Mouse (Mus musculus) gastrocnemius, postnatal 14 days (tissue): ENCODE results near the gene Dennd1c. TPM values are rescaled to one million over a fixed set of nuclear protein-coding genes. Genes with fewer than 3 reads are reported as not detected.
"Not testable (repeated sequence)": the region's sequence is repeated elsewhere in the genome, so short reads cannot be mapped to it uniquely, and the experiment has no call there.

Experiments used
- DNase-seq: peaks from one replicate; pipeline ENCODE4 v3.0.0; 2021; ENCODE audit warnings: mixed read lengths
- intact Hi-C: fragments of 180-260 bp; cut with DNase I; formaldehyde crosslinking; loops from one replicate; pipeline ENCODE4 v1.15.1; 2025; ENCODE audit warnings: low total_unique reads
- total RNA-seq, 2 experiments: library from RNA; stranded (reverse); gene quantifications; 2 replicates each; pipeline ENCODE4 v1.2.3; 2021

Dennd1c gene
- total RNA-seq, 2 experiments from 2014 or later, result 0.51 to 0.58 TPM

DNA sequence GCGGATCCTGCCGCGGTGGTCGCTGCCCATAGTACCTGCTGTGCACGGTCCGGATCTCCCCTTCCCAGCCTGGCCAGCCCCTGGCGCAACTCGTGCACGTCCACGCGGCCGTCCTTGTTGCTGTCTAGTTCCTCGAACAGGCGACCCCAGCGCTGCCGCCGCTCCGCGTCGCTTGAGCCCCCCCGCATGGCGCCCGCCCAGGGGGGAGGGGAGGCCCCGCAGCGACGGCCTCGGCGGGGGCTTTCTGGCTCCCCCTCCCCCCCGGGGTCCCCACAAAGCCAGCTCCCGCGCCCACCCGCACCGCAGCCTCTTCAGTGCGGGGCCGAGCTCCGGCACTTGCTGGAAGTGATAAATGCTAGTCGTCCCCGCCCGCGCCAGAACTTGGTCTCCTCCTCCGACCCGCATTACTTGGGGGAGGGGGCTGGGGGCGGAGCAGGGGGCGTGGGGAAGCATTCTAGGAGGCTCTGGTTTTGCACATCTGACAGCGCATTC is 18.8 kb downstream of the Dennd1c start, which contains the start of gene Slc25a23:
Slc25a23 (minus strand) TSS at position 378 of the 492 bp plus-strand sequence.
- intact Hi-C loops, result no loop called here
- DNase-seq, result peak; percentile 77

- intact Hi-C loops, result no loop called here
- DNase-seq, result peak; percentile 51
These were observed 19.3 kb downstream of the Dennd1c start, which contains the start of gene Crb3 for GRCm38 (mm10) chr17:57058891-57059485. Gene Crb3, plus strand, starts transcription at chr17:57059105.

GRCm38 (mm10) chr17:57056246-57056645 is 22.1 kb downstream of the Dennd1c start:
- DNase-seq, result no peak
- intact Hi-C loops, result no loop called here

- intact Hi-C loops, DNase-seq: not testable (repeated sequence)
These were observed 26.6 kb downstream of the Dennd1c start for GRCm38 (mm10) chr17:57051679-57052078.

DNA sequence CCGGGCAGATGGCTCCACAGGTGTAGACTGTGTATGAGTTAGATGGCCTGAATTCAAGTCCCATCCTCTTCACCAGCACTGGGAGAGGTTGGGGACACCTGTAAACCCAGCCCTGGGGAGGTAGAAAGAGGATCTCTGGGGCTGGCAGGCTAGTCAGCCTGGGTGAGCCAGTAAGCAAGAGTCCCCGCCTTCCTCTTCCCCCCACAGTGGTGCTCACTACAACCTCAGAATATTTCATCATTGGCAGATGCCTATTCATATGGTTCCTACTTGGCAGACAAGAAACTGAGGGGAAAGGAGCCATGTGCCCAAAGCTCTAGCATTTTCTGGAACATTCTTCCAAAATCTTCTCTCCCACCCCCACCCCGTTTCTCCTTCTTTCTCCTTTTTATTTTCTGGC is 29.5 kb downstream of the Dennd1c start:
- intact Hi-C loops, result no loop called here

GRCm38 (mm10) chr17:57047406-57047805 is 30.9 kb downstream of the Dennd1c start:
- intact Hi-C loops, result no loop called here
- no peak for DNase-seq

More for the DNA sequence above, 29.5 kb downstream of the Dennd1c start:
- no peak for DNase-seq

DNA sequence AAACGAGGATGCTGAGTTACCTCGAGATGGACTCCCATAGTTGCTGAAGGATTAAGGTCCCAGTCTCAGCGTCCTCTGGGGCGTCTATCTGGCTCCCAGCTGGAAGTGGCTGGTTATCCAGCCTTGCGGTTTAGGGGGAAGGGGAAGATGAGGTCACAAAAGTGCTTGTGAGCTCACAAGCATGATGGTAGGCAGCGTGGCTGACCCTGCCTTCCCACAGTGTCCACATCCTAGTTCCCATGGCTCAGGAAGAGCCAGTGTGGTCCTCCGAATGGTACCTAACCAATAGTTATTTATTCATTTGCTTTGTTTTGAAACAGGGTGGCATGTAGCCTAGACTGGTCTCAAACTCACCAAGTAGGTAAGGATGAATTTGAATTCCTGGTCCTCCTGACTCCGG is 36.8 kb downstream of the Dennd1c start, which contains the start of gene Slc25a41:
Slc25a41 (minus strand) TSS at position 101 of the 400 bp plus-strand sequence.
- no peak for DNase-seq
- intact Hi-C loops, result no loop called here

DNA sequence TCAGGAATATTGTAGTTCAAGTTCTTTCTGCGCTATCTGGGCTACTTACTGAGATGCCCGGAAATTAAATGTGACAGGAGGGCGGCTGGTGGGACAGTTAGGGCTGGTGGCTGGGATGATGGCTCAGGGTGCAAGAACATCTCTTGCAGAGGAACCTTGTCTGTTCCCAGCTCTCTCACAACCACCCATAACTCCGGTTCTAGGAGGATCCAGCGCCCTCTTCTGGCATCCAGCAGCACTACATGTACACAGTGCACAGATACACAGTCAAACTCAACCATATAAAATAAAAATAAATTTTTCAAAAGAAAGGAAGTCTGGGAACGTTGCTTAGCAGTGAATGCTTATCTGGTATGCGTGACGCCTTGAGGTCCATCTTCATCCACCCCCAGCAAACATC is 39.3 kb downstream of the Dennd1c start:
- no peak for DNase-seq
- intact Hi-C loops, result no loop called here

DNA sequence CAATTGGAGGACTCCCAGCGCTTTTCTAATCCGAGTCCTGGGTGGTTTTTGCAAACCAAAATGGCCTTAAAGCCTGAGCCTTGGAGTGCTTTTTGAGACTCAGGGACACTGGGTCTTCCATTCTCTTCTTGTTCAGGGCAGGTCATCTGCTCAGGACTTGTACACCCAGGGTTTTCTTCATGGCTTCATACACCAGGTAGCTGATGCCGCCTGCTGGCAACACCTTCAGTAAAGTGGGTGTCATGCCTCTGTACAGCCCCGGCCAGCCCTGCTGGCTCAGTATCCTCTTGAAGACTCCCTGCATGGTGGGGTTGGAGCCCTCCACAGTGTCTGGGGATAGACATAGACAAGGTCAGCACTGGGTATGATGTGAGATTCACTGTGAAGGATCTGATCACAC is 45.5 kb downstream of the Dennd1c start:
- DNase-seq, result no peak
- intact Hi-C loops, result no loop called here

DNA sequence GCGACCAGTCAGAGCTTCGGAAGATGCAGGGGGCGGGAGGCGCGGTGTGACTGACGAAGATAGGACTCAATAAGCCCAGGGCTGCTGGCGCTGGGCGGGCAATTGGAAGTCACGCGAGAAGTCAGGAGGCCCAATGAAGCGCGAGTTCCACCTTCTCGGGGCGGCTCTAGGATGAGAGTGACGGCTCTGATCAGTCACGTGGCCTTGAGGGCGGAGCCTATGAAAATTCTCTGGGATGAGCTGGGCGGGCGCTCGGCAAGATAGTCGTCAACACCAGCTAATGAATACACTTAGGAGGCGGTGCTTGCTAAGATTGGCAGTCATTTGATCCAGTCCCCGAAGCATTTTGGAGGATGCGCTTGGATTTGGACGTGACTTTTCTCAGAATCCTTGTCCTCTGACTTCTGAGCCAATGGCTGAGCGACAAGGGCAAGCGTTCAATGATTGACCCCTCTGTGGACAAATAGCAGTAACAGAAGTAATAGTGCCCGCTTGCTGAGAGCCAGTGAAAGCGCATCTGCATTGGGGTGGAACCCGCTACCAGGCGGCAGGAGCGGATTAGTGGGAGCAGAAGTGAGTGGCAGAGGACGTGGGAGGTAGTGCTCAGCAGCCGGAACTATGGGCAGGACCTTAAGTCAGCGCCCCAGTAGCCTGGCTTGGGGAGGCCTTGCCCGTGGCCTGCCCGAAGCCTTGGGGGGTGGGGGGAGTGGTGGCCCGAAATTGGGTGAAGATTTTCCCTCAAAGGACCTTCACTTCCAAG is 46.5 kb downstream of the Dennd1c start:
- intact Hi-C loops, result no loop called here
- peak; percentile 99 for DNase-seq

- DNase-seq, result peak; percentile 47
These were observed 47.2 kb downstream of the Dennd1c start, which contains the start of gene Khsrp for GRCm38 (mm10) chr17:57030931-57031660. Gene Khsrp, minus strand, starts transcription at chr17:57031522.

GRCm38 (mm10) chr17:57029691-57030090 is 48.6 kb downstream of the Dennd1c start:
- intact Hi-C loops, result no loop called here
- DNase-seq, result no peak

More at GRCm38 (mm10) chr17:57030931-57031660, 47.2 kb downstream of the Dennd1c start, which contains the start of gene Khsrp:
- intact Hi-C loops, result no loop called here

DNA sequence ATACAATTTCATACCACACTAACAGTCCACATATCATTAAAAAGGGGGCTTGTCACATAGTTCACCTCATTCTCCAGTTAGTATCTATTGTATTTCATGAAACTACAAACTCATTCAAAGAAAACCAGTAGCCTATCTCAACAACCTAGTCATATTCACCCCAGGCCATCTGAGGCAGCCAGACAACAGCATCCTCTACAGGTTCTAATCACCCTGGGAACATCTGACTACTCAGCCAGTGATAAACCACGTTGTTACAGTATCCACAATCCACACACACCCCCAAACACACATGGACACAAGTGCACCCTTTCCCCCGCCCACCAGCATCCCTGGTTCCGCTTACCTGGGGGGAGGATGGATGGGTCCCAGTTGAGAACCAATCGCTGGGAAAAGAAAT is 50.8 kb downstream of the Dennd1c start:
- DNase-seq, result no peak
- intact Hi-C loops, result no loop called here

- intact Hi-C loops, result no loop called here
- no peak for DNase-seq
These were observed 57.4 kb downstream of the Dennd1c start for GRCm38 (mm10) chr17:57020960-57021359.

DNA sequence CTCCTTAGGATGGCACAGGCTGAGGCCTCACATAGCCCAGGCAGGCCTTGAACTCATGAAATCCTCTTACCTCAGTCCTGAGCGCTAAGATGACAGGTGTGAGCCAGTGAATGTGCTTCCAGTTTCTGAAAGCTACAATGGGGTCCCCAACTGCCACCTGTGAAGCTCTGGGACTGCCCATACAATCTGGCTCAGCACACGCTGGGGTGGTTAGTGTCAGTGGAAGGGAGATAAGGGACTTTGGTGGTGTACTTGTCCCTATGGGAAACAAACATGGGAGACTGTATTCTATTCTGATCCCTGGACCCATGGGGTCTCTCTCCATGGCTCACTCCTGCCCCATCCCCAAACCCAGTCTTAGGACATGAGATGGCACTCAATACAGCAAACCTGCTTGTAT is 58.6 kb downstream of the Dennd1c start:
- intact Hi-C loops, result no loop called here
- DNase-seq, result no peak

Other genes starting within 250 kb of the Dennd1c start
- gene Rfx2, start 247.5 kb downstream of the Dennd1c start, total RNA-seq, result 1 to 10 TPM; 3.3 to 4.7 TPM
- gene Acsbg2, start 204.1 kb downstream of the Dennd1c start, total RNA-seq, result not detected
- gene 1700061G19Rik, start 203.0 kb downstream of the Dennd1c start, total RNA-seq, result not detected
- 10 to 100 TPM; 13.9 to 17.1 TPM for gene Mllt1, start 143.1 kb downstream of the Dennd1c start, total RNA-seq
- not detected for gene Acer1, start 96.4 kb downstream of the Dennd1c start, total RNA-seq
- 10 to 100 TPM; 32.7 to 33.3 TPM for gene Clpp, start 88.2 kb downstream of the Dennd1c start, total RNA-seq
- gene Alkbh7, start 81.2 kb downstream of the Dennd1c start, total RNA-seq, result 10 to 100 TPM; 23.3 to 25.2 TPM
- gene Pspn, start 78.5 kb downstream of the Dennd1c start, total RNA-seq, result not detected
- 10 to 100 TPM; 20.6 to 23.6 TPM for gene Gtf2f1, start 67.2 kb downstream of the Dennd1c start, total RNA-seq
- not detected for gene Gm17949, start 67.0 kb downstream of the Dennd1c start, total RNA-seq
- 10 to 100 TPM; 31.9 to 36.4 TPM for gene Khsrp, start 47.0 kb downstream of the Dennd1c start, total RNA-seq
- not detected for gene Slc25a41, start 36.9 kb downstream of the Dennd1c start, total RNA-seq
- gene Crb3, start 19.4 kb downstream of the Dennd1c start, total RNA-seq, result under 1 TPM; 0.53 to 0.68 TPM
- 10 to 100 TPM; 31.7 to 38.2 TPM for gene Slc25a23, start 18.7 kb downstream of the Dennd1c start, total RNA-seq
- 1 to 10 TPM; 1.5 to 3.3 TPM for gene Tubb4a, start 9.3 kb upstream of the Dennd1c start, total RNA-seq
- 1 to 10 TPM in 1 of 2 experiments, under 1 TPM in 1; 0.82 to 1.0 TPM for gene Tnfsf9, start 26.8 kb upstream of the Dennd1c start, total RNA-seq
- gene Cd70, start 71.3 kb upstream of the Dennd1c start, total RNA-seq, result not detected
- gene Tnfsf14, start 115.7 kb upstream of the Dennd1c start, total RNA-seq, result not detected
- gene C3, start 149.6 kb upstream of the Dennd1c start, total RNA-seq, result 1 to 10 TPM in 1 of 2 experiments, under 1 TPM in 1; 0.60 to 1.2 TPM
- 10 to 100 TPM; 21.8 to 24.6 TPM for gene Gpr108, start 169.9 kb upstream of the Dennd1c start, total RNA-seq
- gene Trip10, start 170.9 kb upstream of the Dennd1c start, total RNA-seq, result 10 to 100 TPM; 69.4 to 75.6 TPM
- under 1 TPM; 0.66 to 0.93 TPM for gene Vav1, start 200.6 kb upstream of the Dennd1c start, total RNA-seq